ENCODE assay signal across 7 mouse cellular contexts in the genomic region with DNA sequence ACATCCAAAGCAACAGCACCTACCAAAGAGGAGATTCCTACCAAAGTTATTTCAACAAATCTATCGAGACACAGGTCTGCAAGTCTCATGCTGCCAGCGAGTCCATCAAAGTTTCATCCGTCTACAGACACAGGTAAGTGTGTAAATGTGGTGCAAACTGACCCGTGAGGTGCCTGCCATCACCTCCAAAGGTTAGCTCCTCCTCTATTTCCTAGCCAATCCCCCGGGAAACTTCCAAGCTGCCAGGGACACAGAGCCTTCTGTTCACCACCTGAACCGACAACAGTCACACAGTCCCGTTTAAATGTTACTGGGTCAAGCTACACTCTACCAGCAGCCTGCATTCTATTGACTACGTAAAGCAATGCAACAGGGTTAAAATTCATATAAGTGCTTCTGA.
A peak's percentile ranks its signal among the peaks of the same experiment; 100 is the strongest.
DNase-seq lines count a peak whose midpoint lies in the region.

No protein-coding gene starts in this region.

- DNase-seq in cerebellum, adult 11 months: peak; percentile 21
- peak; percentile 46 for DNase-seq in cerebellum, adult 9-10 months
- DNase-seq in frontal cortex, postnatal 25 days (ENCODE audit: low spot score in 2 of 2): peak; percentile 25 to 35
- peak; percentile 2 to 3 for DNase-seq in heart, adult 9 months (ENCODE audit: low spot score in 2 of 2)
- DNase-seq in layer of hippocampus, adult 11-12 months (ENCODE audit: low spot score): peak; percentile 12
- peak; percentile 9 for DNase-seq in layer of hippocampus, adult 9-11 months
- DNase-seq in left cerebral cortex, adult 8-10 months (ENCODE audit: low spot score in 2 of 2): peak; percentile 31 to 32

Comparison
In these comparisons a context has a peak if more than half of its experiments do, and no peak if none do; other contexts are left out.
1. Peak in every context shown above with its lines: DNase-seq.